Mouse (Mus musculus) adrenal gland, adult (tissue): ENCODE results near the gene Clta.
"Not testable (repeated sequence)": the region's sequence is repeated elsewhere in the genome, so short reads cannot be mapped to it uniquely, and the experiment has no call there.

Source experiments
- DNase-seq, 2 experiments: peaks; one replicate each; pipeline ENCODE4 v3.0.0; 2022 to 2023; ENCODE audit warnings: low spot score in 1 of 2; ENCODE audit not compliant: inconsistent age in 2 of 2

Gene Clta

GRCm38 (mm10) chr4:44022766-44023165 lies 18.5 kb downstream of the Clta start:
- peak; percentile 2 to 16 for DNase-seq

GRCm38 (mm10) chr4:44023681-44024080 lies 19.4 kb downstream of the Clta start:
- DNase-seq, result peak; percentile 2 to 17

GRCm38 (mm10) chr4:44024241-44024640 lies 20.0 kb downstream of the Clta start:
- DNase-seq, result no peak

GRCm38 (mm10) chr4:44025570-44025969 lies 21.3 kb downstream of the Clta start:
- peak in 1 of 2 experiments; percentile 15 for DNase-seq

GRCm38 (mm10) chr4:44028303-44029135 lies 24.3 kb downstream of the Clta start:
- peak in 1 of 2 experiments; percentile 16 for DNase-seq

GRCm38 (mm10) chr4:44029661-44030066 lies 25.4 kb downstream of the Clta start:
- no peak for DNase-seq

- DNase-seq, result peak in 1 of 2 experiments; percentile 57
These were observed 27.3 kb downstream of the Clta start for GRCm38 (mm10) chr4:44031521-44031920.

- DNase-seq, result no peak
These were observed 32.2 kb downstream of the Clta start for GRCm38 (mm10) chr4:44036455-44036854.

- DNase-seq, result no peak
These were observed 36.5 kb downstream of the Clta start for GRCm38 (mm10) chr4:44040802-44041201.

GRCm38 (mm10) chr4:44042429-44042828 lies 38.2 kb downstream of the Clta start:
- no peak for DNase-seq

GRCm38 (mm10) chr4:44043182-44043581 lies 38.9 kb downstream of the Clta start:
- not testable (repeated sequence) for DNase-seq

- DNase-seq, result no peak
These were observed 40.6 kb downstream of the Clta start for GRCm38 (mm10) chr4:44044685-44045356.

- DNase-seq, result no peak
These were observed 41.8 kb downstream of the Clta start for GRCm38 (mm10) chr4:44046066-44046465.

- DNase-seq, result no peak
These were observed 45.6 kb downstream of the Clta start for GRCm38 (mm10) chr4:44049812-44050211.

- DNase-seq, result no peak
These were observed 55.4 kb downstream of the Clta start for GRCm38 (mm10) chr4:44059674-44060073.

- DNase-seq, result peak; percentile 57 to 76
These were observed 57.8 kb downstream of the Clta start for GRCm38 (mm10) chr4:44062062-44062461.

GRCm38 (mm10) chr4:44062816-44063215 lies 58.6 kb downstream of the Clta start:
- DNase-seq, result no peak

GRCm38 (mm10) chr4:44065355-44066025 lies 61.2 kb downstream of the Clta start:
- peak; percentile 86 to 96 for DNase-seq

GRCm38 (mm10) chr4:44066891-44067290 lies 62.6 kb downstream of the Clta start:
- DNase-seq, result peak in 1 of 2 experiments; percentile 26

GRCm38 (mm10) chr4:44068736-44069135 lies 64.5 kb downstream of the Clta start:
- no peak for DNase-seq

GRCm38 (mm10) chr4:44069411-44069810 lies 65.2 kb downstream of the Clta start:
- no peak for DNase-seq

GRCm38 (mm10) chr4:44070641-44071040 lies 66.4 kb downstream of the Clta start:
- DNase-seq, result no peak
